Mouse (Mus musculus) urinary bladder, postnatal 14 days (tissue): ENCODE measurements at regions not wholly inside any gene's neighbourhood (a gene's known extent, or its start where the extent isn't known, plus 50 kb on each side); places are given as distances from the start of the nearest gene placed in this dataset.

Experiments
- DNase-seq: peaks from one replicate; pipeline ENCODE4 v3.0.0; 2021; ENCODE audit warnings: low spot score

- no peak for DNase-seq
Observed at GRCm38 (mm10) chr3:60411746-60412145, 60.9 kb upstream of the Mbnl1 start.

DNA sequence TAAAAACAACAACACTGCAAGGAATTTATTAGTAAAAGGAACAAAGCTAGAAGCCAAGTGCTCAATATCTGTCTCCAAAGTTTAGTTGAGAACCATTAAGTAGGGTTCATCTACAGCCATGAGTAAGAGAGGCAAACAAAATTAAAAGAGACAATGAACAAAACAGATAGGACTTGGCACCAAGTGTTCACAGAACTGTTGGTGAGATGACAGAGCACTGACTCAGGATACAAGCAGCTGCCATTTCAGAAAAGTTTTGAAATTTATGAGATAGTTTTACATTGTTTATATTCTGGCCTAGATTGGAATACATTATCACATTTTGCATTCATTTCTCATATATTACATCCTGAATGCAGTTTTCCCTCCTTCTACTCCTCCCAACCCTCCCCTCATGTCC is 60.4 kb upstream of the Mbnl1 start:
- no peak for DNase-seq

DNA sequence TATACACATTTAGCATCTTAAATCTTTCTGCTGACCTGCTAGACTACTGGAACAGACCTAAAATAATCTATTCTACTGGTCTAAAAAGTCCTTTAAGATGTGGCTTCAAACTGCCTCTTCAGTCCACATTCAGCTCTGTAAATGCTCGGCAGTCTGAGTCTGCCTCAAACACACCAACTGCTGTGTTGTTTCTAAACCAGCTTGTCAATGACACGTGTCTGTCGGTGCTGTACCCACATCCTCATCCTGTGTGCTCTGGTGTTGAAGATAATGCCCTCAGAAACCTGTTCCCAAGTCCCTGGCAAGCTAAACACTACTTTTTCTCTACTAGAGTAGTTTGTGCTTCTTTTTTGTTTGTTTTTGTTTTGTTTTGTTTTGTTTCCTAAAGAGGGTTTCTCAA is 58.9 kb upstream of the Mbnl1 start:
- no peak for DNase-seq

DNA sequence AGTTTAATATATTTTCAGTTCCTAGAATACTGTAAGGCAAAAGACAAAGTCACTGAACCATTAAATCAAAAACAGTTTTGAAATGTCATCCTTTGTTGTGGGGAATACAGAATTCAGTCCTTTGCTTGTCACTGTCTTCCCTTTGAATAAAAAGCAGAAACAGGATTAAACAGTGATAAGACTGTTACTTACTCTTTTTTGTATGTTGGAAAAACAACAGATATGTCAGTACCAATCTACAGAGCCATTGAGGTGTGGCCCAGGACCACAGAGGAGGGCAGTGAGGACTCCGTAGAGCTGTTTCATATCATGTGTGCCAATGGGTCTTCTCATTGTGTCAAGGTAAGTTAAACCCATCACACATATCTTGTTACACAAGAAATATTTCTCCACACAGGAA is 55.6 kb upstream of the Mbnl1 start:
- no peak for DNase-seq

DNA sequence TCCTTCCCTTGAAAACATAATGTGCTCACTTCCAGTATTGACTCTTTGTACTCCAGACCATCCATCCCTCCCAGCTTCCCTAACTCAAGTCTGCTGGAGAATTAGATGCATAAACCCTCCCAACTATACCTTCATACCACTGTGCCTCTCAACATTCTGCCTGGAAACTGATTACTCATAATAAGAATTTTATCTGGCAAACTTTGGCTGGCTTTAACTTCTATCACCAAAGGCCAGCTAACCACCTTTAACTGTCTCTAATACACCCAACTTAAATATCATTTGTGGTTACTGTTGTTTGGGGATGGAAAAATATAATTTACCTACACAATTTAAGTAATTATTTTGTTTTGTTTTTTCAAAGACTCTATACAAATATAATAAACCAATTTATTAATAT is 54.0 kb upstream of the Mbnl1 start:
- DNase-seq = no peak

DNA sequence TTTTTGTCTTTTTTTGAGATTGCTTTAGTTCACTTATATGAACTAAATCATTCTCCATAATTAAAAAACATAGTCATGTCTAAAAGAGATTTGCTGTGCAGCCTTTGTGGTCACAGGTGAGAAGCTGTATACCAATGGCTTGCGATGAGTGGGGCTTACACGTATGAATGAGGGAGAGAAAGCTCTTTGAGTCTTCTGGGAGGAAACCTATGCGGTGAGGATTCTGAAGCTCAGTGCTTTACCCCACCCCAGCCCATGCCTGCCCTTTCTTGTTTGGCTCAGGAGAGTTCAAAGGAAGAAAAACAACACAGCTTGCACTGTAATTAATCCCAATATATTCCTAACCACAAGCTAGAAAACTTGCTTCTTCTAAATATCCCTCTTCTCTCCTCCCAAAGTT is 53.4 kb upstream of the Mbnl1 start:
- DNase-seq = no peak
